Mouse (Mus musculus) left cerebral cortex, postnatal 36 days (tissue): ENCODE results near the gene Sapcd2. TPM values are rescaled to one million over a fixed set of nuclear protein-coding genes. Genes with fewer than 3 reads are reported as not detected.
A peak's percentile ranks its signal among the peaks of the same experiment; 100 is the strongest.

Experiments
- DNase-seq, 2 experiments: peaks; one replicate each; pipeline ENCODE4 v3.0.0; 2021 to 2022; ENCODE audit warnings: low spot score in 2 of 2, mixed read lengths in 1 of 2
- intact Hi-C: fragments of 180-260 bp; cut with DNase I; formaldehyde crosslinking; loops from one replicate; pipeline ENCODE4 v1.15.1; 2025
- total RNA-seq, 2 experiments: library from RNA; stranded (reverse); gene quantifications; 2 replicates each; pipeline ENCODE4 v1.2.3; 2021

Gene Sapcd2
- 1 to 10 TPM; 2.7 to 4.1 TPM for total RNA-seq

- DNase-seq: peak; percentile 85 to 89
- intact Hi-C loops: no loop called here
Observed at GRCm38 (mm10) chr2:25371764-25372643, at the start of gene Sapcd2. Gene Sapcd2, plus strand, starts transcription at chr2:25372321.

- no peak for DNase-seq
- intact Hi-C loops: no loop called here
Observed at GRCm38 (mm10) chr2:25326036-25326435, 46.1 kb upstream of the Sapcd2 start.

- no peak for DNase-seq
- intact Hi-C loops: no loop called here
Observed at GRCm38 (mm10) chr2:25328440-25328839, 43.7 kb upstream of the Sapcd2 start.

GRCm38 (mm10) chr2:25331470-25331869, 40.7 kb upstream of the Sapcd2 start:
- DNase-seq: no peak
- intact Hi-C loops: loop anchor here (5.0 kb wide), 1 partner anchor 59 kb away; the partner anchor contains the start of genes Anapc2 and Ssna1

- intact Hi-C loops: loop anchor here (5.0 kb wide), 1 partner anchor 60 kb away; the partner anchor contains the start of genes Anapc2 and Ssna1
- peak; percentile 100 for DNase-seq
Observed at GRCm38 (mm10) chr2:25332286-25333160, 39.6 kb upstream of the Sapcd2 start, which contains the start of gene Man1b1. Gene Man1b1, plus strand, starts transcription at chr2:25332338.

- intact Hi-C loops: loop anchor here (5.0 kb wide), 1 partner anchor 61 kb away; the partner anchor contains the start of genes Anapc2 and Ssna1
- no peak for DNase-seq
Observed at GRCm38 (mm10) chr2:25333569-25333968, 38.6 kb upstream of the Sapcd2 start.

- no peak for DNase-seq
- intact Hi-C loops: no loop called here
Observed at GRCm38 (mm10) chr2:25338303-25338702, 33.8 kb upstream of the Sapcd2 start.

GRCm38 (mm10) chr2:25348162-25348561, 24.0 kb upstream of the Sapcd2 start:
- DNase-seq: no peak
- intact Hi-C loops: no loop called here

- no peak for DNase-seq
- intact Hi-C loops: no loop called here
Observed at GRCm38 (mm10) chr2:25349499-25349898, 22.6 kb upstream of the Sapcd2 start.

GRCm38 (mm10) chr2:25350701-25351100, 21.4 kb upstream of the Sapcd2 start:
- no peak for DNase-seq
- intact Hi-C loops: no loop called here

- intact Hi-C loops: no loop called here
- DNase-seq: no peak
Observed at GRCm38 (mm10) chr2:25354211-25354610, 17.9 kb upstream of the Sapcd2 start.

GRCm38 (mm10) chr2:25355419-25356066, 16.6 kb upstream of the Sapcd2 start:
- intact Hi-C loops: no loop called here
- no peak for DNase-seq

- intact Hi-C loops: no loop called here
- peak; percentile 79 to 80 for DNase-seq
Observed at GRCm38 (mm10) chr2:25356208-25357079, 15.7 kb upstream of the Sapcd2 start, which contains the start of gene Dpp7. Gene Dpp7, minus strand, starts transcription at chr2:25356359.

- no peak for DNase-seq
- intact Hi-C loops: no loop called here
Observed at GRCm38 (mm10) chr2:25359848-25360247, 12.3 kb upstream of the Sapcd2 start.

- no peak for DNase-seq
- intact Hi-C loops: no loop called here
Observed at GRCm38 (mm10) chr2:25363478-25364178, 8.5 kb upstream of the Sapcd2 start.

- DNase-seq: no peak
Observed at GRCm38 (mm10) chr2:25364313-25364712, 7.8 kb upstream of the Sapcd2 start.

GRCm38 (mm10) chr2:25364761-25365090, 7.4 kb upstream of the Sapcd2 start:
- DNase-seq: no peak
- intact Hi-C loops: no loop called here

More at GRCm38 (mm10) chr2:25364313-25364712, 7.8 kb upstream of the Sapcd2 start:
- intact Hi-C loops: no loop called here

- peak; percentile 50 to 60 for DNase-seq
- intact Hi-C loops: no loop called here
Observed at GRCm38 (mm10) chr2:25365091-25365761, 6.9 kb upstream of the Sapcd2 start, which contains the start of gene Uap1l1. Gene Uap1l1, minus strand, starts transcription at chr2:25365682.
